Mouse (Mus musculus): ENCODE measurements around the gene Simc1. TPM values are rescaled to one million over a fixed set of nuclear protein-coding genes. Genes with fewer than 3 reads are reported as not detected.

Gene Simc1
- polyA plus RNA-seq (2015; fragmentation: Nextera tagmentation; extraction: Ambion mirVana) = 17.7 and 20.3 TPM in 2 replicates

GRCm38 (mm10) chr13:54503604-54504521, at the start of gene Simc1:
Gene Simc1 (plus strand): TSS chr13:54503779.
- Histone ChIP-seq H3K9ac (peak within 1 kb of the TSS; percentile 83), H3K4me2 (peak within 1 kb of the TSS; percentile 67), H3K27ac (replicated peaks) (peak within 1 kb of the TSS; percentile 87), H3K36me3 (peaks cover 4% of the 10 kb centered on the region; the same call in 1 of the 2 replicates), H3K27me3 (no peaks in the 10 kb centered on the region), H3K4me3 (peak within 1 kb of the TSS; percentile 59), H3K9me3 (no peaks in the 10 kb centered on the region), H3K4me1 (replicated peaks) (peaks cover 25% of the 10 kb centered on the region)
- WGBS = under 1% methylated on average over 93 of the region's 105 CpGs
- ATAC-seq (ENCODE audit: low read depth) = peak; percentile 94

DNA sequence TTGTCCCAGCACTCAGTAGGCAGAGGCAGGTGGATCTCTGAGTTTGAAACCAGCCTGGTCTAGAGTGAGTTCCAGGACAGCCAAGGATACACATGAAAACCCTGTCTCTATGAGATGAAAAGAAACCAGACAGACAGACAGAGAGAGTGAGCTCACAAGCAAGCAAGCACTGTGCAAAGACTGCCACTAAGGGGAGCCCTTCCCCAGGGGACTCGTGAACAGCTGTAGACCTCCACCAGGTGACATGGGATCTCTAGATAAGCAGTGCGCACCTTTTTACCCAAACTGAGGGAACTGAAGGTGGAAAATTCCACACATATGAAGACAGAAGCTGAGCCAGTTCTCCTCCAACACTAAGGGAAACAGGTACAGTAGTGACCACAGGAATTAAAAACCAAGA, 46.5 kb upstream of the Simc1 start:
- no peak for ATAC-seq (ENCODE audit: low read depth)
- H3K36me3 ChIP-seq = peaks cover 90% of the 10 kb centered on the region
- 88% methylated on average over 2 of the region's 2 CpGs for WGBS
- H3K4me3 ChIP-seq = no peak overlapping the region
- H3K4me2 ChIP-seq = no peak overlapping the region
- H3K27me3 ChIP-seq = no peaks in the 10 kb centered on the region
- H3K27ac ChIP-seq (replicated peaks) = no peak overlapping the region
- no peak overlapping the region for H3K9ac ChIP-seq
- no peaks in the 10 kb centered on the region for H3K9me3 ChIP-seq
- no peaks in the 10 kb centered on the region for H3K4me1 ChIP-seq (replicated peaks)

GRCm38 (mm10) chr13:54459282-54459681, 44.3 kb upstream of the Simc1 start:
- no peaks in the 10 kb centered on the region for H3K27me3 ChIP-seq
- H3K9me3 ChIP-seq = 0 out of 2 replicates have a peak, but pooled peaks cover 3% of the 10 kb centered on the region
- H3K27ac ChIP-seq (replicated peaks) = no peak overlapping the region
- ATAC-seq (ENCODE audit: low read depth) = no peak
- no peak overlapping the region for H3K4me2 ChIP-seq
- no peaks in the 10 kb centered on the region for H3K4me1 ChIP-seq (replicated peaks)
- 90% methylated on average over 4 of the region's 4 CpGs for WGBS
- no peak overlapping the region for H3K4me3 ChIP-seq
- H3K36me3 ChIP-seq = peaks cover 97% of the 10 kb centered on the region
- H3K9ac ChIP-seq = no peak overlapping the region

DNA sequence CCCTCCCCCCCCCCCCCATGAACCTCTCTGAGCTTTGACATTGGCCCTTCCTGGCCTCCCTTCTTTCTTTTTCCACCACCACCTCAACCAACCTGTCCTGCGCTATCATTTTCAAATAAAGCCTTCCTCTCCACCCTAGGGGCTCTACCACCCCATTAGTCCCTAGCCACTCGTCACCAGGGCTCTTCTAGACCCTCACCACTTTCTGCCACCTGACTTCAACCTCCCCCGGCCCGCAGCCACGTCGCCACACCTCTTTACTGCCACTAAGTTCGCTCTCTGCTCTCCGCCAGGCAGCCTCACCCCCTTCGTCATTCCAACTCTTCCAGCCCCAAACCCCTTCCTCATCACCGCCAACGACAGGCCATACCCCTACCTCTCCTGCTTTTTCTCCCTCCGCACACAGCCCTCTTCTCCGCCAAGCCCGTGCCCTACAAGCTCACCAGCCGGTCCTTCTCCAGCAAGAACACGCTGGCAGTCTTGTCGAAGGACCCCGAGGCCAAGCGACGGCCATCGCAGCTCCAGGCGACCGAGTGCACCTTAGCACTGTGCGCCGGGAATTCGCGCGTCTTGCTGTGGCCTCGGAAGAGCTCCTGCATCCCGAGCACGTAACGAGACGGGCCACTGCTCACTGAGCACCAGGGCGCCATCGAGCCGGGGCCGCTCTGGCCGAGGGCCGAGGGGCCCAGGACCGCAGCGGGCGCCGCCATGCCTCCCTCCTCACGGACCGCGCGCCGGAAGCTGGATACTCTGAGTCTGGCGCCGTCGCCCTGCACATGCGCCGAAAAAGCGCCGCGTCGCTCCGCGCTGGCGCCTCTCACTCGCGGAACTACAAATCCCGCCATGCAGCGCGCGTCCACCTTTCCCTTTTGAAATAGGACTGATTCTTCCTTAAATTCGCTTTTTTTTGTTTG, 35.2 kb upstream of the Simc1 start, which contains the start of gene Thoc3:
Gene Thoc3, minus strand, starts transcription at position 752 of the 914 bp plus-strand sequence.
- Histone ChIP-seq H3K9ac (peak within 1 kb of the TSS; percentile 88), H3K36me3 (peaks cover 42% of the 10 kb centered on the region), H3K9me3 (0 out of 2 replicates have a peak, but pooled peaks cover 6% of the 10 kb centered on the region), H3K4me1 (replicated peaks) (peaks cover 13% of the 10 kb centered on the region), H3K4me2 (peak within 1 kb of the TSS; percentile 95), H3K4me3 (peak within 1 kb of the TSS; percentile 83), H3K27ac (replicated peaks) (peak within 1 kb of the TSS; percentile 15; the same call in 1 of the 2 replicates), H3K27me3 (0 out of 2 replicates have a peak, but pooled peaks cover 3% of the 10 kb centered on the region)
- 0% methylated on average over 67 of the region's 67 CpGs for WGBS
- ATAC-seq (ENCODE audit: low read depth) = peak; percentile 97

DNA sequence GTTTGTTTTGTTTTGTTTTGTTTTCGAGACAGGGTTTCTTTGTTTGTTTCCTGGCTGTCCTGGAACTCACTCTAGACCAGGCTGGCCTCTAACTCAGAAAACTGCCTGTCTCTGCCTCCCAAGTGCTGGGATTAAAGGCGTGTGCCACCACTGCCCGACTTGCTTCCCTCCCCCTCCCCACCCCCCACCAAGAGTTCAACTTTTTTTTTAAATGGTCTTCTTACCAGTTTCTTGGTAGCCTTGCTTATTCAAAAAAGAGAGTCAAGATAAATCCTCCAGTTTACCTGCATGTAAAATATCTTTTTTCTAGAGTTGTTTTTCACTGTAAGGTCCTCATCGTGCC, 34.6 kb upstream of the Simc1 start:
- H3K4me3 ChIP-seq = peak overlapping the region; percentile 83
- H3K9ac ChIP-seq = peak overlapping the region; percentile 41; the same call in 1 of the 2 replicates

GRCm38 (mm10) chr13:54471967-54472366, 31.6 kb upstream of the Simc1 start:
- 81% methylated on average over 4 of the region's 4 CpGs for WGBS

More for the DNA sequence above, 34.6 kb upstream of the Simc1 start:
- H3K4me1 ChIP-seq (replicated peaks) = peaks cover 13% of the 10 kb centered on the region
- 0 out of 2 replicates have a peak, but pooled peaks cover 3% of the 10 kb centered on the region for H3K27me3 ChIP-seq
- peak; percentile 80 for ATAC-seq (ENCODE audit: low read depth)
- H3K9me3 ChIP-seq = 0 out of 2 replicates have a peak, but pooled peaks cover 4% of the 10 kb centered on the region
- 18% methylated on average over 4 of the region's 4 CpGs for WGBS
- no peak overlapping the region for H3K27ac ChIP-seq (replicated peaks)
- H3K4me2 ChIP-seq = peak overlapping the region; percentile 95
- H3K36me3 ChIP-seq = peaks cover 36% of the 10 kb centered on the region

GRCm38 (mm10) chr13:54474996-54475395, 28.6 kb upstream of the Simc1 start:
- H3K36me3 ChIP-seq = no peaks in the 10 kb centered on the region
- no peak overlapping the region for H3K9ac ChIP-seq
- no peak overlapping the region for H3K4me2 ChIP-seq
- no peak for ATAC-seq (ENCODE audit: low read depth)
- no peak overlapping the region for H3K4me3 ChIP-seq
- 69% methylated on average over 2 of the region's 2 CpGs for WGBS
- H3K27me3 ChIP-seq = peaks cover 3% of the 10 kb centered on the region; the same call in 1 of the 2 replicates
- H3K4me1 ChIP-seq (replicated peaks) = no peaks in the 10 kb centered on the region
- no peak overlapping the region for H3K27ac ChIP-seq (replicated peaks)
- H3K9me3 ChIP-seq = no peaks in the 10 kb centered on the region

More at GRCm38 (mm10) chr13:54471967-54472366, 31.6 kb upstream of the Simc1 start:
- Histone ChIP-seq H3K4me2 (no peak overlapping the region), H3K4me1 (replicated peaks) (peaks cover 12% of the 10 kb centered on the region), H3K27ac (replicated peaks) (no peak overlapping the region), H3K9me3 (no peaks in the 10 kb centered on the region), H3K27me3 (peaks cover 3% of the 10 kb centered on the region; the same call in 1 of the 2 replicates), H3K4me3 (no peak overlapping the region), H3K36me3 (peaks cover 6% of the 10 kb centered on the region), H3K9ac (no peak overlapping the region)
- no peak for ATAC-seq (ENCODE audit: low read depth)

- no peak overlapping the region for H3K4me2 ChIP-seq
- H3K27me3 ChIP-seq = peaks cover 3% of the 10 kb centered on the region; the same call in 1 of the 2 replicates
- H3K9me3 ChIP-seq = no peaks in the 10 kb centered on the region
- H3K27ac ChIP-seq (replicated peaks) = no peak overlapping the region
- H3K9ac ChIP-seq = no peak overlapping the region
- 85% methylated on average over 5 of the region's 5 CpGs for WGBS
- no peaks in the 10 kb centered on the region for H3K36me3 ChIP-seq
- no peak for ATAC-seq (ENCODE audit: low read depth)
- H3K4me3 ChIP-seq = no peak overlapping the region
- no peaks in the 10 kb centered on the region for H3K4me1 ChIP-seq (replicated peaks)
These were observed 27.9 kb upstream of the Simc1 start for GRCm38 (mm10) chr13:54475702-54476101.

- H3K4me3 ChIP-seq = no peak overlapping the region
- H3K27me3 ChIP-seq = no peaks in the 10 kb centered on the region; the same call in 1 of the 2 replicates
- no peak for ATAC-seq (ENCODE audit: low read depth)
- no peaks in the 10 kb centered on the region for H3K9me3 ChIP-seq
- H3K27ac ChIP-seq (replicated peaks) = no peak overlapping the region
- H3K4me2 ChIP-seq = no peak overlapping the region
- no peaks in the 10 kb centered on the region for H3K36me3 ChIP-seq
- 69% methylated on average over 3 of the region's 3 CpGs for WGBS
- H3K9ac ChIP-seq = no peak overlapping the region
- H3K4me1 ChIP-seq (replicated peaks) = no peaks in the 10 kb centered on the region
These were observed 24.3 kb upstream of the Simc1 start for GRCm38 (mm10) chr13:54479286-54479685.

DNA sequence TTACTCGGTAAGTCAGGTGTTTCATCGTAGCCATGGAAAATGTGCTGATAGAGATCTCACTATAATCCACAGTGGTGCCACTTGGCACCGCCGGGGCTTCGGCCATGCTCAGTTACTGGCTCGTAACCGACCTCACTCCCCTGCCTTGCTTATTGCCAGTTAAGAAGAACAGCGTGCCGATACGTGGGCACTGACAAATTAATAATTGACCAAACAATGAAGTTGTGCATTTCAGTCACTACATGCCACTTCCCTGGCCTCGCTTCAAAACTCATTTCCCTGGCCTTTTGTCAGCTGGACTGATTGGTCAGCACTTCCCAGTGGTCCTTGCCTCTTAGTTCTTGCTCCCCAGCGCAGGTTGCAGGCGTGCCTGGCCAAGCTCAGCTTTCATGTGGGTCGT, 22.1 kb upstream of the Simc1 start:
- Histone ChIP-seq H3K27ac (replicated peaks) (no peak overlapping the region), H3K4me3 (no peak overlapping the region), H3K4me2 (no peak overlapping the region), H3K36me3 (no peaks in the 10 kb centered on the region), H3K4me1 (replicated peaks) (no peaks in the 10 kb centered on the region), H3K9me3 (no peaks in the 10 kb centered on the region), H3K27me3 (no peaks in the 10 kb centered on the region; the same call in 1 of the 2 replicates), H3K9ac (no peak overlapping the region)
- WGBS = 86% methylated on average over 14 of the region's 14 CpGs
- ATAC-seq (ENCODE audit: low read depth) = no peak

- H3K4me2 ChIP-seq = no peak overlapping the region
- no peak overlapping the region for H3K4me3 ChIP-seq
- H3K9ac ChIP-seq = no peak overlapping the region
- no peaks in the 10 kb centered on the region for H3K9me3 ChIP-seq
- H3K4me1 ChIP-seq (replicated peaks) = 0 out of 2 replicates have a peak, but pooled peaks cover 5% of the 10 kb centered on the region
- WGBS = 83% methylated on average over 5 of the region's 5 CpGs
- no peaks in the 10 kb centered on the region for H3K36me3 ChIP-seq
- ATAC-seq (ENCODE audit: low read depth) = no peak
- H3K27ac ChIP-seq (replicated peaks) = no peak overlapping the region
- 0 out of 2 replicates have a peak, but pooled peaks cover 3% of the 10 kb centered on the region for H3K27me3 ChIP-seq
These were observed 13.2 kb upstream of the Simc1 start for GRCm38 (mm10) chr13:54490411-54490810.

All from neural tube, embryonic 13.5 days (tissue).